In the genomic region with DNA sequence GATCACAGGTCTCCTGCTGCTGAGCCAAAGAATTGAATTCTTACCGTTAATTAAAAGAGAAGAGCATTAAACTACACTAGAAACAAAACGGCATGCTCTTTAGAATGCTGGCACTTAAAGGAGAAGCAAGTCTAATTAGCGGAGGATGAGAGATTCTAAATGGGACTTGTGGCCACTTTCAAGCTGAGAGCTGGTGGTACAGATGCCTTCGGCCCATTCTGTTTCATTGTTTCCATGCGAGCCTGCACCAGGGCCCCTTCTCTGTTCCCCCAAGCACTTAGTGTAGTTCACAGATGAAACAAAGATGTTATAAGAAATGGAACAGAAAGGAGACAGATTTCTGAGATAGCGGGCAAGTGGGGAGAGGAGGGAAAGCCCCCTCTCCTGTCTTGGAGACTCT, we compare ENCODE assay signal across 19 mouse cellular contexts. TPM values are rescaled to one million over a fixed set of nuclear protein-coding genes. Genes with fewer than 3 reads are reported as not detected.
A peak's percentile ranks its signal among the peaks of the same experiment; 100 is the strongest.
DNase-seq lines count a peak whose midpoint lies in the region; ATAC-seq lines count a peak whose summit lies in the region.
"Had no signal": no experiment of that assay in that cellular context is flagged by ENCODE, and none has a peak within 500 bp of the region (broad histone marks: within the 10 kb centered on the region; RNA-seq: fewer than 3 reads in every experiment).

No protein-coding gene starts in this region.

- no peaks in the 10 kb centered on the region for H3K36me3 ChIP-seq in hindbrain, embryonic 10.5 days
- H3K36me3 ChIP-seq in hindbrain, embryonic 16.5 days (ENCODE audit: control insufficient read depth, insufficient read depth, low read length), result no peaks in the 10 kb centered on the region
- H3K36me3 ChIP-seq in forebrain, embryonic 14.5 days (ENCODE audit: control insufficient read depth, insufficient read depth, low read length), result no peaks in the 10 kb centered on the region
- no peaks in the 10 kb centered on the region for H3K36me3 ChIP-seq in limb, embryonic 10.5 days
- no peaks in the 10 kb centered on the region for H3K36me3 ChIP-seq in neural tube, embryonic 12.5 days
- no peaks in the 10 kb centered on the region for H3K36me3 ChIP-seq in kidney, embryonic 14.5 days (ENCODE audit: control insufficient read depth, insufficient read depth, low read length)
- H3K36me3 ChIP-seq: heart, embryonic 15.5 days had no signal

- 36% methylated on average over 6 of the region's 6 CpGs for WGBS in hindbrain, embryonic 10.5 days
- 21% methylated on average over 6 of the region's 6 CpGs for WGBS in hindbrain, embryonic 16.5 days
- WGBS in forebrain, embryonic 14.5 days, result 4% methylated on average over 6 of the region's 6 CpGs
- WGBS in limb, embryonic 10.5 days, result 84% methylated on average over 6 of the region's 6 CpGs
- 28% methylated on average over 6 of the region's 6 CpGs for WGBS in neural tube, embryonic 12.5 days
- 85% methylated on average over 6 of the region's 6 CpGs for WGBS in kidney, embryonic 14.5 days

- H3K4me2 ChIP-seq in hindbrain, embryonic 16.5 days (ENCODE audit: low read length), result no peak overlapping the region
- peak overlapping the region; percentile 55; the same call in 1 of the 2 replicates for H3K4me2 ChIP-seq in forebrain, embryonic 14.5 days (ENCODE audit: low read length)
- peak overlapping the region; percentile 56; the same call in 1 of the 2 replicates for H3K4me2 ChIP-seq in neural tube, embryonic 12.5 days (replicated peaks)
- H3K4me2 ChIP-seq in kidney, embryonic 14.5 days (replicated peaks; ENCODE audit: low read depth, low read length), result no peak overlapping the region
- H3K4me2 ChIP-seq: heart, embryonic 15.5 days had no signal

- peak overlapping the region; percentile 85 for H3K27ac ChIP-seq in hindbrain, embryonic 10.5 days
- H3K27ac ChIP-seq in hindbrain, embryonic 16.5 days (ENCODE audit: low read depth, low read length), result no peak overlapping the region
- H3K27ac ChIP-seq in forebrain, embryonic 14.5 days (ENCODE audit: low read depth, low read length), result no peak overlapping the region
- H3K27ac ChIP-seq in limb, embryonic 10.5 days, result no peak overlapping the region
- H3K27ac ChIP-seq in neural tube, embryonic 12.5 days, result no peak overlapping the region
- H3K27ac ChIP-seq in kidney, embryonic 14.5 days (ENCODE audit: low read depth, low read length), result no peak overlapping the region
- H3K27ac ChIP-seq: heart, embryonic 15.5 days had no signal

- no peaks in the 10 kb centered on the region for H3K9me3 ChIP-seq in hindbrain, embryonic 10.5 days
- no peaks in the 10 kb centered on the region for H3K9me3 ChIP-seq in hindbrain, embryonic 16.5 days (ENCODE audit: control insufficient read depth, low read length)
- no peaks in the 10 kb centered on the region for H3K9me3 ChIP-seq in forebrain, embryonic 14.5 days (replicated peaks; ENCODE audit: control insufficient read depth, low read length)
- no peaks in the 10 kb centered on the region for H3K9me3 ChIP-seq in limb, embryonic 10.5 days (replicated peaks)
- H3K9me3 ChIP-seq in neural tube, embryonic 12.5 days, result no peaks in the 10 kb centered on the region
- no peaks in the 10 kb centered on the region for H3K9me3 ChIP-seq in kidney, embryonic 14.5 days (ENCODE audit: control insufficient read depth, low read length)
- H3K9me3 ChIP-seq: heart, embryonic 15.5 days had no signal

- DNase-seq in hindbrain, embryonic 10.5 days (ENCODE audit: low spot score), result no peak
- peak; percentile 56 for DNase-seq in forebrain, embryonic 14.5 days (ENCODE audit: low spot score)
- peak; percentile 20 for DNase-seq in limb, embryonic 10.5 days (ENCODE audit: low spot score)
- no peak for DNase-seq in urinary bladder, postnatal 25 days (ENCODE audit: low spot score)
- no peak for DNase-seq in T-cell, adult 2 months (ENCODE audit: low spot score)
- DNase-seq: adrenal gland, postnatal 10 days; cerebellum, adult 2 months; heart, adult 11 months; kidney, adult 8-10 months; layer of hippocampus, postnatal 36 days; liver; liver, postnatal 0 days; lung, postnatal 36 days; thymus, adult 18-20 months had no signal

- no peak overlapping the region for H3K4me3 ChIP-seq in hindbrain, embryonic 10.5 days
- H3K4me3 ChIP-seq in hindbrain, embryonic 16.5 days (ENCODE audit: low read length), result no peak overlapping the region
- H3K4me3 ChIP-seq in forebrain, embryonic 14.5 days (ENCODE audit: low read depth, low read length), result no peak overlapping the region
- H3K4me3 ChIP-seq in limb, embryonic 10.5 days, result no peak overlapping the region
- H3K4me3 ChIP-seq in neural tube, embryonic 12.5 days, result no peak overlapping the region
- H3K4me3 ChIP-seq in kidney, embryonic 14.5 days (ENCODE audit: low read length), result no peak overlapping the region
- H3K4me3 ChIP-seq: heart, embryonic 15.5 days had no signal

- peaks cover 41% of the 10 kb centered on the region for H3K4me1 ChIP-seq in hindbrain, embryonic 10.5 days (replicated peaks)
- peaks cover 14% of the 10 kb centered on the region for H3K4me1 ChIP-seq in hindbrain, embryonic 16.5 days (ENCODE audit: control insufficient read depth, insufficient read depth, low read depth, low read length)
- peaks cover 14% of the 10 kb centered on the region for H3K4me1 ChIP-seq in forebrain, embryonic 14.5 days (ENCODE audit: control insufficient read depth, insufficient read depth, low read length)
- H3K4me1 ChIP-seq in limb, embryonic 10.5 days, result peaks cover 3% of the 10 kb centered on the region
- peaks cover 21% of the 10 kb centered on the region for H3K4me1 ChIP-seq in neural tube, embryonic 12.5 days
- 0 out of 2 replicates have a peak, but pooled peaks cover 5% of the 10 kb centered on the region for H3K4me1 ChIP-seq in kidney, embryonic 14.5 days (ENCODE audit: control insufficient read depth, insufficient read depth, low read length)
- H3K4me1 ChIP-seq: heart, embryonic 15.5 days had no signal

- H3K27me3 ChIP-seq in hindbrain, embryonic 10.5 days (ENCODE audit: insufficient read depth, poor library complexity, severe bottlenecking), result 0 out of 2 replicates have a peak, but pooled peaks cover 6% of the 10 kb centered on the region
- H3K27me3 ChIP-seq in hindbrain, embryonic 16.5 days (replicated peaks; ENCODE audit: control insufficient read depth, insufficient read depth, low read length), result 0 out of 2 replicates have a peak, but pooled peaks cover 2% of the 10 kb centered on the region
- H3K27me3 ChIP-seq in forebrain, embryonic 14.5 days (replicated peaks; ENCODE audit: control insufficient read depth, insufficient read depth, low read length), result no peaks in the 10 kb centered on the region
- H3K27me3 ChIP-seq in limb, embryonic 10.5 days (ENCODE audit: low read depth, poor library complexity, severe bottlenecking), result no peaks in the 10 kb centered on the region
- no peaks in the 10 kb centered on the region for H3K27me3 ChIP-seq in neural tube, embryonic 12.5 days (replicated peaks)
- H3K27me3 ChIP-seq in kidney, embryonic 14.5 days (ENCODE audit: control insufficient read depth, insufficient read depth, low read length), result no peaks in the 10 kb centered on the region

- no peak for ATAC-seq in hindbrain, embryonic 16.5 days
- ATAC-seq in forebrain, embryonic 14.5 days, result peak; percentile 49
- no peak for ATAC-seq in neural tube, embryonic 12.5 days (ENCODE audit: low FRiP score, low read depth)
- no peak for ATAC-seq in kidney, embryonic 14.5 days (ENCODE audit: low FRiP score, low TSS enrichment)
- ATAC-seq: liver, postnatal 0 days had no signal

- no peak overlapping the region for H3K9ac ChIP-seq in hindbrain, embryonic 16.5 days (ENCODE audit: low read depth, low read length)
- H3K9ac ChIP-seq in forebrain, embryonic 14.5 days (ENCODE audit: low read length), result no peak overlapping the region
- H3K9ac ChIP-seq in neural tube, embryonic 12.5 days, result no peak overlapping the region
- no peak overlapping the region for H3K9ac ChIP-seq in kidney, embryonic 14.5 days (ENCODE audit: low read depth, low read length)
- H3K9ac ChIP-seq: heart, embryonic 15.5 days; liver, postnatal 0 days had no signal

RNA-seq across cellular contexts. Expression of a gene that starts 30.2 kb away (rescaled TPM):
- 0.42 and 0.59 TPM in 2 replicates for polyA plus RNA-seq in hindbrain, embryonic 10.5 days (2016; fragmentation: Nextera tagmentation; extraction: Ambion mirVana)
- polyA plus RNA-seq in hindbrain, embryonic 16.5 days (2015; fragmentation: Nextera tagmentation; extraction: Ambion mirVana), result 0.89 and 0.92 TPM in 2 replicates
- polyA plus RNA-seq in forebrain, embryonic 14.5 days (2014; fragmentation: Nextera tagmentation; extraction: Ambion mirVana), result 0.27 and 0.45 TPM in 2 replicates
- polyA plus RNA-seq in limb, embryonic 10.5 days (2016; fragmentation: Nextera tagmentation; extraction: Ambion mirVana), result 0.08 and 0.14 TPM in 2 replicates
- 1.00 and 1.1 TPM in 2 replicates for polyA plus RNA-seq in neural tube, embryonic 12.5 days (2016; fragmentation: Nextera tagmentation; extraction: Ambion mirVana)
- 0.17 and 0.28 TPM in 2 replicates for polyA plus RNA-seq in kidney, embryonic 14.5 days (2014; fragmentation: Nextera tagmentation; extraction: Ambion mirVana)

RNA-seq across cellular contexts. Expression of a gene that starts 42.3 kb away (rescaled TPM):
- 138 and 139 TPM in 2 replicates for polyA plus RNA-seq in hindbrain, embryonic 10.5 days (2016; fragmentation: Nextera tagmentation; extraction: Ambion mirVana)
- polyA plus RNA-seq in hindbrain, embryonic 16.5 days (2015; fragmentation: Nextera tagmentation; extraction: Ambion mirVana), result 95.2 and 95.7 TPM in 2 replicates
- 140 and 145 TPM in 2 replicates for polyA plus RNA-seq in forebrain, embryonic 14.5 days (2014; fragmentation: Nextera tagmentation; extraction: Ambion mirVana)
- polyA plus RNA-seq in limb, embryonic 10.5 days (2016; fragmentation: Nextera tagmentation; extraction: Ambion mirVana), result 135 and 140 TPM in 2 replicates
- 113 and 118 TPM in 2 replicates for polyA plus RNA-seq in neural tube, embryonic 12.5 days (2016; fragmentation: Nextera tagmentation; extraction: Ambion mirVana)
- 95.2 and 109 TPM in 2 replicates for polyA plus RNA-seq in kidney, embryonic 14.5 days (2014; fragmentation: Nextera tagmentation; extraction: Ambion mirVana)

RNA-seq across cellular contexts. Expression of a gene that starts 47.9 kb away (rescaled TPM):
- polyA plus RNA-seq in hindbrain, embryonic 10.5 days (2016; fragmentation: Nextera tagmentation; extraction: Ambion mirVana), result not detected in 2 replicates
- not detected in 2 replicates for polyA plus RNA-seq in hindbrain, embryonic 16.5 days (2015; fragmentation: Nextera tagmentation; extraction: Ambion mirVana)
- polyA plus RNA-seq in forebrain, embryonic 14.5 days (2014; fragmentation: Nextera tagmentation; extraction: Ambion mirVana), result not detected in 2 replicates
- 0.06 TPM in 1 of 2 replicates, not detected in the other for polyA plus RNA-seq in limb, embryonic 10.5 days (2016; fragmentation: Nextera tagmentation; extraction: Ambion mirVana)
- 0.11 TPM in 1 of 2 replicates, not detected in the other for polyA plus RNA-seq in neural tube, embryonic 12.5 days (2016; fragmentation: Nextera tagmentation; extraction: Ambion mirVana)
- polyA plus RNA-seq in kidney, embryonic 14.5 days (2014; fragmentation: Nextera tagmentation; extraction: Ambion mirVana), result 1.1 and 1.3 TPM in 2 replicates
- polyA plus RNA-seq: cortical plate, adult 2 months had no signal

Comparison
In these comparisons a context has a peak if more than half of its experiments do, and no peak if none do; other contexts are left out.
1. DNase-seq: peak in forebrain, embryonic 14.5 days (single experiment) and limb, embryonic 10.5 days (single experiment); none in hindbrain, embryonic 10.5 days (single experiment), urinary bladder, postnatal 25 days (single experiment) and T-cell, adult 2 months (single experiment).
2. H3K4me2 ChIP-seq: peak in forebrain, embryonic 14.5 days (single experiment) and neural tube, embryonic 12.5 days (single experiment); none in hindbrain, embryonic 16.5 days (single experiment) and kidney, embryonic 14.5 days (single experiment).